Mouse (Mus musculus): Measurements from ENCODE around the gene Fam117a.

GRCm38 (mm10) chr11:95387354-95387753 is 50.5 kb downstream of the Fam117a start:
- no peak for TF ChIP-seq EP300 (optimal IDR thresholded peaks at IDR 0.05)
- TF ChIP-seq CTCF (IDR thresholded peaks at IDR 0.05; ENCODE audit: low read depth) = no peak
